Mouse (Mus musculus) MEL (cell line): ENCODE measurements at regions not wholly inside any gene's neighbourhood (a gene's known extent, or its start where the extent isn't known, plus 50 kb on each side); places are given as distances from the start of the nearest gene placed in this dataset.

ENCODE experiments used
- DNase-seq: peaks from one replicate; pipeline ENCODE4 v3.0.0; 2011; ENCODE audit warnings: low read depth, low spot score
- H3K27ac ChIP-seq: 2 replicates; pipeline ENCODE4 v1.5.1; 2012; ENCODE audit warnings: low read depth, mild to moderate bottlenecking, control low read depth, low read length, moderate library complexity; ENCODE audit not compliant: control insufficient read depth
- H3K27me3 ChIP-seq, 2 experiments: fragments of 150-350 bp in 1 of 2; sonication (generic) in 1 of 2; 2 replicates each; pipeline ENCODE4 v1.6.1; 2012; ENCODE audit warnings: low read length in 2 of 2, mild to moderate bottlenecking in 2 of 2, improper control_type of control experiment in 1 of 2, moderate library complexity in 1 of 2; ENCODE audit not compliant: insufficient read depth in 2 of 2, control insufficient read depth in 1 of 2
- H3K36me3 ChIP-seq, 2 experiments: 2 replicates each; pipeline ENCODE4 v1.6.1; 2012 to 2014; ENCODE audit warnings: low read length in 2 of 2, improper control_type of control experiment in 1 of 2, inconsistent platforms in 1 of 2, mild to moderate bottlenecking in 1 of 2; ENCODE audit not compliant: insufficient read depth in 2 of 2, control insufficient read depth in 1 of 2
- H3K4me1 ChIP-seq, 2 experiments: fragments of 150-350 bp in 1 of 2; sonication (generic) in 1 of 2; 2 replicates each; pipeline ENCODE4 v1.6.1; 2012; ENCODE audit warnings: low read length in 2 of 2, improper control_type of control experiment in 1 of 2, mild to moderate bottlenecking in 1 of 2; ENCODE audit not compliant: insufficient read depth in 2 of 2, control insufficient read depth in 1 of 2
- H3K4me3 ChIP-seq, 2 experiments: fragments of 150-350 bp in 1 of 2; sonication (generic) in 1 of 2; 2 replicates each; pipeline ENCODE4 v1.5.1; 2012; ENCODE audit warnings: low read depth in 2 of 2, low read length in 2 of 2, mild to moderate bottlenecking in 2 of 2, moderate library complexity in 2 of 2, control low read depth in 1 of 2, improper control_type of control experiment in 1 of 2; ENCODE audit not compliant: control insufficient read depth in 1 of 2, insufficient read depth in 1 of 2
- H3K79me2 ChIP-seq: 2 replicates; pipeline ENCODE4 v1.6.1; 2012; ENCODE audit warnings: mild to moderate bottlenecking, low read length, moderate library complexity; ENCODE audit not compliant: control insufficient read depth, poor library complexity, insufficient read depth
- H3K9ac ChIP-seq: 2 replicates; pipeline ENCODE4 v1.6.1; 2012; ENCODE audit warnings: low read depth, mild to moderate bottlenecking, control low read depth, low read length, moderate library complexity; ENCODE audit not compliant: control insufficient read depth, poor library complexity, severe bottlenecking
- H3K9me3 ChIP-seq: fragments of 150-350 bp; sonication (generic); replicated peaks from 2 replicates; pipeline ENCODE4 v1.6.1; 2012; ENCODE audit warnings: mild to moderate bottlenecking, low read length, improper control_type of control experiment, moderate library complexity; ENCODE audit not compliant: insufficient read depth
- BHLHE40 ChIP-seq: IDR thresholded peaks from 2 replicates; pipeline ENCODE4 v1.6.1; 2012; ENCODE audit warnings: low read depth, mild to moderate bottlenecking, inconsistent platforms, low read length, improper control_type of control experiment, borderline replicate concordance
- CHD1 ChIP-seq: IDR thresholded peaks from 2 replicates; pipeline ENCODE4 v1.6.1; 2012; ENCODE audit warnings: low read depth, mild to moderate bottlenecking, inconsistent platforms, low read length, improper control_type of control experiment
- CHD2 ChIP-seq: IDR thresholded peaks from 2 replicates; pipeline ENCODE4 v1.6.1; 2011; ENCODE audit warnings: low read length, improper control_type of control experiment
- CTCF ChIP-seq, 3 experiments: IDR thresholded peaks in 2 of 3; conservative IDR thresholded peaks in 1 of 3; 2 replicates each; pipeline ENCODE4 v1.5.1; 2011 to 2012; ENCODE audit warnings: low read length in 3 of 3, low read depth in 2 of 3, mild to moderate bottlenecking in 2 of 3, improper control_type of control experiment in 1 of 3, inconsistent platforms in 1 of 3, mixed read lengths in 1 of 3, moderate library complexity in 1 of 3; ENCODE audit not compliant: control insufficient read depth in 1 of 3, insufficient read depth in 1 of 3, poor library complexity in 1 of 3, severe bottlenecking in 1 of 3
- ELF1 ChIP-seq: IDR thresholded peaks from 2 replicates; pipeline ENCODE4 v1.6.1; 2014; ENCODE audit warnings: low read depth, mild to moderate bottlenecking, inconsistent platforms, low read length, improper control_type of control experiment, moderate library complexity
- EP300 ChIP-seq, 2 experiments: IDR thresholded peaks; 2 replicates each; pipeline ENCODE4 v1.6.1; 2011; ENCODE audit warnings: improper control_type of control experiment in 2 of 2, low read length in 2 of 2, low read depth in 1 of 2, mild to moderate bottlenecking in 1 of 2
- JUND ChIP-seq: IDR thresholded peaks from 2 replicates; pipeline ENCODE4 v1.6.1; 2011; ENCODE audit warnings: low read depth, mild to moderate bottlenecking, improper control_type of control experiment, low read length
- MAX ChIP-seq: IDR thresholded peaks from 2 replicates; pipeline ENCODE4 v1.6.1; 2011; ENCODE audit warnings: low read length, improper control_type of control experiment
- MEF2A ChIP-seq: IDR thresholded peaks from 2 replicates; pipeline ENCODE4 v1.6.1; 2014; ENCODE audit warnings: low read depth, mild to moderate bottlenecking, inconsistent platforms, low read length, improper control_type of control experiment; ENCODE audit not compliant: poor library complexity, insufficient replicate concordance, severe bottlenecking; ENCODE audit errors: extremely low read depth
- MYC ChIP-seq: IDR thresholded peaks from 2 replicates; pipeline ENCODE4 v1.6.1; 2011; ENCODE audit warnings: low read depth, mild to moderate bottlenecking, low read length, improper control_type of control experiment, moderate library complexity
- POLR2A ChIP-seq, 2 experiments: IDR thresholded peaks; 2 replicates each; pipeline ENCODE4 v1.6.1; 2011 to 2012; ENCODE audit warnings: low read length in 2 of 2, mild to moderate bottlenecking in 2 of 2, control low read depth in 1 of 2, improper control_type of control experiment in 1 of 2, low read depth in 1 of 2, moderate library complexity in 1 of 2; ENCODE audit not compliant: control insufficient read depth in 1 of 2, insufficient read depth in 1 of 2, poor library complexity in 1 of 2
- POLR2AphosphoS5 ChIP-seq: IDR thresholded peaks from 2 replicates; pipeline ENCODE4 v1.6.1; 2012; ENCODE audit warnings: low read depth, borderline replicate concordance, mild to moderate bottlenecking, inconsistent platforms, low read length, moderate library complexity, mixed read lengths
- RCOR1 ChIP-seq: IDR thresholded peaks from 2 replicates; pipeline ENCODE4 v1.6.1; 2012; ENCODE audit warnings: low read depth, mild to moderate bottlenecking, inconsistent platforms, low read length, improper control_type of control experiment
- TAL1 ChIP-seq: IDR thresholded peaks from 2 replicates; pipeline ENCODE4 v1.6.1; 2012; ENCODE audit warnings: mild to moderate bottlenecking, inconsistent platforms, low read length, moderate library complexity, mixed read lengths
- TBP ChIP-seq: IDR thresholded peaks from 2 replicates; pipeline ENCODE4 v1.8.0; 2011; ENCODE audit warnings: low read depth, low read length, improper control_type of control experiment
- UBTF ChIP-seq: IDR thresholded peaks from 2 replicates; pipeline ENCODE4 v1.6.1; 2012; ENCODE audit warnings: low read depth, mild to moderate bottlenecking, inconsistent platforms, low read length, improper control_type of control experiment, moderate library complexity, borderline replicate concordance; ENCODE audit not compliant: insufficient read depth
- USF1 ChIP-seq: IDR thresholded peaks from 2 replicates; pipeline ENCODE4 v1.6.1; 2014; ENCODE audit warnings: low read depth, mild to moderate bottlenecking, inconsistent platforms, low read length, improper control_type of control experiment, moderate library complexity
- ZKSCAN1 ChIP-seq: IDR thresholded peaks from 2 replicates; pipeline ENCODE4 v1.6.1; 2012; ENCODE audit warnings: low read depth, mild to moderate bottlenecking, inconsistent platforms, low read length, improper control_type of control experiment, moderate library complexity
- ZMIZ1 ChIP-seq: IDR thresholded peaks from 2 replicates; pipeline ENCODE4 v1.6.1; 2012; ENCODE audit warnings: low read depth, mild to moderate bottlenecking, inconsistent platforms, low read length, improper control_type of control experiment, moderate library complexity

DNA sequence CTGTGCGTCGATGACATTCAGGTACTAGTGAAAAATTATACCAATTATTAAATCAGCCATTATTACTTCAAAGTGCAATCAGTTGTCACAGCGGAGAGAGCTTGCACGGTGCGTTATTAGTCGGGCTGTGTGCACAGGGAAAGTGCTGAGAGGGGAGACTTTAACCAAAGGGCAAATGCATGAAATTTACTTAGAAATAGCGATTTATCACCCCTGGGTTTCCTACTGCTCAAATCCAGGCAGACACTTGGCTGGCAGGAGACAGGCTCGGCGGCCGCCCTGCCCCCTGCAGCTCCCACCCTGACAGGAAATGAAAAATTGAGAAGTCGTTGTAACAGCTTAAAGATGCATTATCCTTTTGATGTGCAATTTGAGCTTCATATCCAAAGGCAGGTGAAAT is 145.5 kb upstream of the Mvb12b start:
- TF ChIP-seq BHLHE40 (no peak), JUND (no peak), EP300 (IDR thresholded peaks at IDR 0.05; ENCODE audit: low read depth in 1 of 2, low read length in 2 of 2) (no peak)
- Histone ChIP-seq H3K27ac (no peak overlapping the region), H3K9me3 (no peaks in the 10 kb centered on the region), H3K4me3 (no peak overlapping the region), H3K27me3 (no peaks in the 10 kb centered on the region), H3K79me2 (no peaks in the 10 kb centered on the region), H3K36me3 (no peaks in the 10 kb centered on the region), H3K4me1 (no peaks in the 10 kb centered on the region), H3K9ac (no peak overlapping the region)
- DNase-seq: no peak

- H3K27ac ChIP-seq: no peak overlapping the region
- no peaks in the 10 kb centered on the region for H3K36me3 ChIP-seq
- no peaks in the 10 kb centered on the region for H3K9me3 ChIP-seq
- no peak overlapping the region for H3K9ac ChIP-seq
- no peaks in the 10 kb centered on the region; the same call in 1 of the 2 replicates for H3K79me2 ChIP-seq
- DNase-seq: no peak
- TF ChIP-seq CHD2 (no peak), POLR2A (IDR thresholded peaks at IDR 0.05; ENCODE audit: control insufficient read depth in 1 of 2, insufficient read depth in 1 of 2, low read depth in 1 of 2, low read length in 2 of 2, poor library complexity in 1 of 2) (no peak), USF1 (no peak), POLR2AphosphoS5 (no peak), MYC (no peak), ELF1 (no peak)
- no peak overlapping the region for H3K4me3 ChIP-seq
- no peaks in the 10 kb centered on the region for H3K27me3 ChIP-seq
- H3K4me1 ChIP-seq: no peaks in the 10 kb centered on the region
These were observed 143.7 kb upstream of the Mvb12b start for GRCm38 (mm10) chr2:34031421-34031820.

GRCm38 (mm10) chr2:34031001-34031412 is 143.3 kb upstream of the Mvb12b start:
- H3K4me3 ChIP-seq: no peak overlapping the region
- no peaks in the 10 kb centered on the region for H3K36me3 ChIP-seq
- TF ChIP-seq TBP: no peak
- TF ChIP-seq CHD1: no peak
- no peak for TF ChIP-seq MAX
- no peak for TF ChIP-seq CTCF (IDR thresholded peaks at IDR 0.05 in 2 of 3, conservative IDR thresholded peaks at IDR 0.05 in 1 of 3; ENCODE audit: control insufficient read depth in 1 of 3, insufficient read depth in 1 of 3, low read depth in 2 of 3, low read length in 3 of 3, poor library complexity in 1 of 3, severe bottlenecking in 1 of 3)
- no peak for TF ChIP-seq TAL1
- TF ChIP-seq ZKSCAN1: no peak
- TF ChIP-seq USF1: no peak
- TF ChIP-seq ZMIZ1: no peak
- no peak for TF ChIP-seq RCOR1
- no peak for TF ChIP-seq UBTF
- TF ChIP-seq ELF1: no peak
- no peak for TF ChIP-seq MEF2A
- TF ChIP-seq POLR2A (IDR thresholded peaks at IDR 0.05; ENCODE audit: control insufficient read depth in 1 of 2, insufficient read depth in 1 of 2, low read depth in 1 of 2, low read length in 2 of 2, poor library complexity in 1 of 2): no peak
- no peaks in the 10 kb centered on the region; the same call in 1 of the 2 replicates for H3K79me2 ChIP-seq
- no peaks in the 10 kb centered on the region for H3K9me3 ChIP-seq
- no peak overlapping the region for H3K27ac ChIP-seq
- DNase-seq: no peak
- no peaks in the 10 kb centered on the region for H3K4me1 ChIP-seq
- H3K9ac ChIP-seq: no peak overlapping the region
- no peaks in the 10 kb centered on the region for H3K27me3 ChIP-seq
